Mouse (Mus musculus): Measurements from ENCODE around the gene Mrrf. TPM values are rescaled to one million over a fixed set of nuclear protein-coding genes. Genes with fewer than 3 reads are reported as not detected.

The Mrrf gene
- polyA plus RNA-seq, 1 experiment from 2014 or later: 11.1 TPM

GRCm38 (mm10) chr2:36236889-36237288 lies 100.7 kb downstream of the Mrrf start:
- Histone ChIP-seq H3K27ac (ENCODE audit: low read depth) (no peak overlapping the region), H3K9me3 (ENCODE audit: low read length) (no peaks in the 10 kb centered on the region), H3K4me1 (ENCODE audit: insufficient read depth) (peaks cover 14% of the 10 kb centered on the region), H3K36me3 (replicated peaks; ENCODE audit: insufficient read depth, low read length) (peaks cover 12% of the 10 kb centered on the region), H3K4me3 (ENCODE audit: low read depth, low read length) (no peak overlapping the region), H3K9ac (replicated peaks) (no peak overlapping the region), H3K4me2 (ENCODE audit: low read depth, low read length) (no peak overlapping the region), H3K27me3 (ENCODE audit: insufficient read depth, low read length) (no peaks in the 10 kb centered on the region)
- ATAC-seq (no peak), DNase-seq (no peak)
- TF ChIP-seq CTCF (IDR thresholded peaks at IDR 0.05; ENCODE audit: low read depth): no peak
- TF ChIP-seq EP300 (IDR thresholded peaks at IDR 0.05; ENCODE audit: low read depth): no peak
- WGBS (ENCODE audit: insufficient replicate concordance): 68% methylated on average over 5 of the region's 5 CpGs

DNA sequence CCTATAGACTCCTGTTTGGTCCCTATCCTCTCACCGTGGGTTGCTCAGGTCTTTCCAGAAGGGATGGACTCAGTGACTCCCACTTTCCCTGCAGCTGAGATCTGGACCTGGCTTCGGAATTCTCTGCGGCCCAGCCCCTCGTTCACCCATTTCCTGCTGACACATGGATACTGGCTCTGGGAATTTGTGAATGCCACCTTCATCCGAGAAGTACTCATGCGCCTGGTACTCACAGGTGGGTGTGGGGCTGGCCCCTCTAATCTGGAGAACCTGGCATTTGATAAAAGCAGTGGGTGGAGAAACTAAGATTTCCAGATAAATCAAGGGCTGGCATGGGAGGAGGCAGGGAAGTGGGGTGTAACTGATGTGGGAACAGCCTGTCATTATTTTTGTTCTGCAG lies 101.4 kb downstream of the Mrrf start:
- no peaks in the 10 kb centered on the region for H3K27me3 ChIP-seq (ENCODE audit: insufficient read depth, low read length)
- DNase-seq (no peak), ATAC-seq (no peak)
- peaks cover 14% of the 10 kb centered on the region for H3K4me1 ChIP-seq (ENCODE audit: insufficient read depth)
- no peak overlapping the region for H3K9ac ChIP-seq (replicated peaks)
- peaks cover 12% of the 10 kb centered on the region for H3K36me3 ChIP-seq (replicated peaks; ENCODE audit: insufficient read depth, low read length)
- no peak overlapping the region for H3K4me3 ChIP-seq (ENCODE audit: low read depth, low read length)
- 81% methylated on average over 6 of the region's 6 CpGs for WGBS (ENCODE audit: insufficient replicate concordance)
- no peak overlapping the region for H3K27ac ChIP-seq (ENCODE audit: low read depth)
- no peak overlapping the region for H3K4me2 ChIP-seq (ENCODE audit: low read depth, low read length)
- no peaks in the 10 kb centered on the region for H3K9me3 ChIP-seq (ENCODE audit: low read length)
- TF ChIP-seq EP300 (IDR thresholded peaks at IDR 0.05; ENCODE audit: low read depth) (no peak), CTCF (IDR thresholded peaks at IDR 0.05; ENCODE audit: low read depth) (no peak)

DNA sequence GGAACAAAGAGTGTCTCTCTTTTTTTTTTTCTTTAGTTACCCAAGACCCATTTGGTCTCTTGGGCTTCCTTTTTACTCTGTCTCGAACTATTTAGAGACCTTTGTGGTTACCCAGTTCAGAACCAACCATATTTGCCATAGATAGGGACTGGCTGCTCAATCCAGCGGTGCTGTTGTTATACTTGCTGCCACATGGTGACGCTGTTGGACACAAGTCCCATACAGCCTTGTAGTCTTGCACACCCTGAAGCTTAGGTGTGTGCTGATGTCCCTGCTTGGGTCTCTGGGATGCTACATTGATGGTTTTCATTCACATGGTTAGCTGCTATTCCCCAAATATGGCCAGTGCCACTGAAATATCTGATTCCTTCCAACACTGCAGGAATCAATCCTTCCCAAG lies 102.3 kb downstream of the Mrrf start:
- no peak overlapping the region for H3K4me3 ChIP-seq (ENCODE audit: low read depth, low read length)
- H3K4me1 ChIP-seq (ENCODE audit: insufficient read depth): peaks cover 16% of the 10 kb centered on the region
- no peaks in the 10 kb centered on the region for H3K9me3 ChIP-seq (ENCODE audit: low read length)
- no peak overlapping the region for H3K27ac ChIP-seq (ENCODE audit: low read depth)
- WGBS (ENCODE audit: insufficient replicate concordance): 72% methylated on average over 3 of the region's 3 CpGs
- H3K9ac ChIP-seq (replicated peaks): no peak overlapping the region
- H3K36me3 ChIP-seq (replicated peaks; ENCODE audit: insufficient read depth, low read length): peaks cover 15% of the 10 kb centered on the region
- no peak overlapping the region for H3K4me2 ChIP-seq (ENCODE audit: low read depth, low read length)
- ATAC-seq (no peak), DNase-seq (no peak)
- TF ChIP-seq CTCF (IDR thresholded peaks at IDR 0.05; ENCODE audit: low read depth) (peak; percentile 42), EP300 (IDR thresholded peaks at IDR 0.05; ENCODE audit: low read depth) (no peak)
- H3K27me3 ChIP-seq (ENCODE audit: insufficient read depth, low read length): no peaks in the 10 kb centered on the region

GRCm38 (mm10) chr2:36238951-36239350 lies 102.8 kb downstream of the Mrrf start:
- no peak overlapping the region for H3K27ac ChIP-seq (ENCODE audit: low read depth)
- H3K9ac ChIP-seq (replicated peaks): no peak overlapping the region
- no peak overlapping the region for H3K4me3 ChIP-seq (ENCODE audit: low read depth, low read length)
- 72% methylated on average over 2 of the region's 2 CpGs for WGBS (ENCODE audit: insufficient replicate concordance)
- H3K4me1 ChIP-seq (ENCODE audit: insufficient read depth): peaks cover 20% of the 10 kb centered on the region
- H3K4me2 ChIP-seq (ENCODE audit: low read depth, low read length): no peak overlapping the region
- TF ChIP-seq CTCF (IDR thresholded peaks at IDR 0.05; ENCODE audit: low read depth) (no peak), EP300 (IDR thresholded peaks at IDR 0.05; ENCODE audit: low read depth) (no peak)
- DNase-seq (no peak), ATAC-seq (no peak)
- no peaks in the 10 kb centered on the region for H3K27me3 ChIP-seq (ENCODE audit: insufficient read depth, low read length)
- H3K9me3 ChIP-seq (ENCODE audit: low read length): no peaks in the 10 kb centered on the region
- H3K36me3 ChIP-seq (replicated peaks; ENCODE audit: insufficient read depth, low read length): peaks cover 16% of the 10 kb centered on the region

Other genes with a start within 250 kb of the Mrrf start
- gene Ttll11, start 156.5 kb upstream of the Mrrf start, polyA plus RNA-seq (2015; fragmentation: Nextera tagmentation; extraction: Ambion mirVana): 1.1 and 1.7 TPM in 2 replicates
- gene Ndufa8, start 87.0 kb upstream of the Mrrf start, polyA plus RNA-seq (2015; fragmentation: Nextera tagmentation; extraction: Ambion mirVana): 241 and 253 TPM in 2 replicates
- not detected in 2 replicates for gene Morn5, start 86.9 kb upstream of the Mrrf start, polyA plus RNA-seq (2015; fragmentation: Nextera tagmentation; extraction: Ambion mirVana)
- 1.2 and 1.3 TPM in 2 replicates for gene Lhx6, start 31.0 kb upstream of the Mrrf start, polyA plus RNA-seq (2015; fragmentation: Nextera tagmentation; extraction: Ambion mirVana)
- gene Rbm18, start 384 bp downstream of the Mrrf start, polyA plus RNA-seq (2015; fragmentation: Nextera tagmentation; extraction: Ambion mirVana): 13.8 and 14.9 TPM in 2 replicates
- 24.7 and 25.3 TPM in 2 replicates for gene Ptgs1, start 94.0 kb downstream of the Mrrf start, polyA plus RNA-seq (2015; fragmentation: Nextera tagmentation; extraction: Ambion mirVana)
- gene Olfr338, start 237.1 kb downstream of the Mrrf start, polyA plus RNA-seq (2015; fragmentation: Nextera tagmentation; extraction: Ambion mirVana): not detected in 2 replicates

Data from liver, postnatal 0 days (tissue).